Mouse (Mus musculus) stomach, embryonic 15.5 days (tissue): ENCODE data around the gene Ccdc57. TPM values are rescaled to one million over a fixed set of nuclear protein-coding genes. Genes with fewer than 3 reads are reported as not detected.

ENCODE experiments used
- ATAC-seq: fragments of 200-750 bp; cut with Nextera tagmentation; 2 replicates; pipeline ENCODE4 v1.8.0; 2017; ENCODE audit warnings: low read depth, moderate number of reproducible peaks, moderate TSS enrichment; ENCODE audit not compliant: insufficient read depth, low FRiP score
- H3K27ac ChIP-seq: fragments of 300-500 bp; sonication (generic); 2 replicates; pipeline ENCODE4 v1.5.1; 2015; ENCODE audit warnings: mild to moderate bottlenecking, inconsistent platforms
- H3K27me3 ChIP-seq: fragments of 300-500 bp; sonication (generic); replicated peaks from 2 replicates; pipeline ENCODE4 v1.6.1; 2015; ENCODE audit warnings: inconsistent platforms
- H3K36me3 ChIP-seq: fragments of 300-500 bp; sonication (generic); 2 replicates; pipeline ENCODE4 v1.6.1; 2015; ENCODE audit warnings: inconsistent platforms
- H3K4me1 ChIP-seq: fragments of 300-500 bp; sonication (generic); 2 replicates; pipeline ENCODE4 v1.6.1; 2015; ENCODE audit warnings: inconsistent platforms
- H3K4me2 ChIP-seq: fragments of 300-500 bp; sonication (generic); 2 replicates; pipeline ENCODE4 v1.6.1; 2015; ENCODE audit warnings: mild to moderate bottlenecking, inconsistent platforms
- H3K4me3 ChIP-seq: fragments of 300-500 bp; sonication (generic); replicated peaks from 2 replicates; pipeline ENCODE4 v1.5.1; 2015; ENCODE audit warnings: inconsistent platforms
- H3K9ac ChIP-seq: fragments of 300-500 bp; sonication (generic); 2 replicates; pipeline ENCODE4 v1.6.1; 2015; ENCODE audit warnings: inconsistent platforms
- H3K9me3 ChIP-seq: fragments of 300-500 bp; sonication (generic); 2 replicates; pipeline ENCODE4 v1.6.1; 2016; ENCODE audit warnings: inconsistent platforms
- WGBS: fragments of 180-500 bp; shearing (Covaris S2); methylation state at CpG from one replicate; pipeline ENCODE4 v1.1.7; 2015; 5-methylcytosine and 5-hydroxymethylcytosine counted together
- polyA plus RNA-seq: library from polyadenylated mRNA; unstranded; fragments of >200 nt; fragmentation: Nextera tagmentation; extraction: Ambion mirVana; gene quantifications from 2 replicates; pipeline ENCODE4 v1.2.1, GENCODE M21; 2015

The Ccdc57 gene
- polyA plus RNA-seq, 1 experiment from 2014 or later: 4.5 TPM

- no peaks in the 10 kb centered on the region for H3K9me3 ChIP-seq
- H3K27me3 ChIP-seq: no peaks in the 10 kb centered on the region
- peak overlapping the region; percentile 80 for H3K4me2 ChIP-seq
- H3K4me1 ChIP-seq: peaks cover 29% of the 10 kb centered on the region
- peaks cover 41% of the 10 kb centered on the region for H3K36me3 ChIP-seq
- H3K27ac ChIP-seq: peak overlapping the region; percentile 95; the same call in 1 of the 2 replicates
- WGBS: 47% methylated on average over 4 of the region's 4 CpGs
- H3K4me3 ChIP-seq: peak overlapping the region; percentile 84
- peak overlapping the region; percentile 91; the same call in 1 of the 2 replicates for H3K9ac ChIP-seq
- no peak for ATAC-seq
These were observed 110.4 kb downstream of the Ccdc57 start for GRCm38 (mm10) chr11:120822321-120822720.

- Histone ChIP-seq H3K4me3 (peak overlapping the region; percentile 84), H3K9me3 (no peaks in the 10 kb centered on the region), H3K9ac (0 out of 2 replicates have a peak overlapping the region, but pooled peaks have one; percentile 12), H3K27ac (no peak overlapping the region), H3K4me1 (peaks cover 29% of the 10 kb centered on the region), H3K27me3 (no peaks in the 10 kb centered on the region), H3K36me3 (peaks cover 51% of the 10 kb centered on the region), H3K4me2 (peak overlapping the region; percentile 80)
- WGBS: 75% methylated on average over 14 of the region's 14 CpGs
- ATAC-seq: no peak
These were observed 111.4 kb downstream of the Ccdc57 start for GRCm38 (mm10) chr11:120821076-120821922.

GRCm38 (mm10) chr11:120820546-120820945, 112.1 kb downstream of the Ccdc57 start:
- no peaks in the 10 kb centered on the region for H3K27me3 ChIP-seq
- H3K36me3 ChIP-seq: peaks cover 59% of the 10 kb centered on the region
- H3K9me3 ChIP-seq: no peaks in the 10 kb centered on the region
- H3K4me3 ChIP-seq: no peak overlapping the region
- ATAC-seq: no peak
- H3K4me1 ChIP-seq: peaks cover 27% of the 10 kb centered on the region
- 93% methylated on average over 14 of the region's 14 CpGs for WGBS
- no peak overlapping the region for H3K9ac ChIP-seq
- no peak overlapping the region for H3K4me2 ChIP-seq
- H3K27ac ChIP-seq: no peak overlapping the region

DNA sequence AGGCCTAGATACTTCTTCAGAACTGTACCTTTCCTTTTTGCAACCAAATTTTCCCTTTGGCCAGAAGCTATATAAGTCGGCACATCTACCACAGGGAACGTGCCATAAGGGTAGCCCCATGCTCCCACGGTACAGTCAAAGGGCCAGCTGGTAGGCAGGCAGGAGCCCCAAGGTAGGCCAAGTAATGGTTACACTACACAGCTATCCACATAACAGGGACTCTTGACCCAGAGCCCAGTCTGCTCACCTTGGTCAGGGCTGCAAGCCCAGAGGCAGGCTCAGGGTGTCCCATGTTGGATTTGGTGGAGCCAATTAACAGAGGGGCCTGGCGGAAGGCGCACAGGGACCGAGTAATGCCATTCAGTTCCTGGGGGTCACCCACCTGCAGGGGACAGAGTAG, 113.1 kb downstream of the Ccdc57 start:
- Histone ChIP-seq H3K27ac (no peak overlapping the region), H3K9me3 (no peaks in the 10 kb centered on the region), H3K27me3 (no peaks in the 10 kb centered on the region), H3K36me3 (peaks cover 67% of the 10 kb centered on the region), H3K9ac (no peak overlapping the region), H3K4me2 (no peak overlapping the region), H3K4me3 (no peak overlapping the region), H3K4me1 (peaks cover 20% of the 10 kb centered on the region)
- 93% methylated on average over 6 of the region's 6 CpGs for WGBS
- no peak for ATAC-seq

DNA sequence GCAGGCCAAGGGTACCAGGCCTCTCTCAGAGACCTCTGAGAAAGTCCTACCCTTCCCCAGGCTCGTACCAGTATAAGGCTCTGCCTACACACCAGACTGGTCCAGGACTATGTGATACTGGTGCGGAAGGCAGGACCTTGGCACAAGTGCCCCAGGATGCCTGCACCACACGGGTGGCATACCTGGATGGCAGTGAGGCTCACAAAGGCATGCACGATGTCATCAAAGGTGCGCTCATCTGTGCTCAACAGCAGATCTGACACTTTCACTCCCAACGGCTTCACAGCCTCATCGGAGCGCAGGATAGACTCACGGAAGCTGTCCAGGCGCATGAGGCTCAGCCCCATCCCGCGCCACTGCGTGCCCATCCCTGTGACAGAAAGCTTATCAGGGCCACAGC, 114.4 kb downstream of the Ccdc57 start:
- H3K9ac ChIP-seq: no peak overlapping the region
- H3K27me3 ChIP-seq: no peaks in the 10 kb centered on the region
- no peak for ATAC-seq
- WGBS: 94% methylated on average over 13 of the region's 13 CpGs
- H3K9me3 ChIP-seq: no peaks in the 10 kb centered on the region
- no peak overlapping the region for H3K27ac ChIP-seq
- H3K4me2 ChIP-seq: no peak overlapping the region
- peaks cover 20% of the 10 kb centered on the region for H3K4me1 ChIP-seq
- no peak overlapping the region for H3K4me3 ChIP-seq
- peaks cover 80% of the 10 kb centered on the region for H3K36me3 ChIP-seq

- no peak for ATAC-seq
- Histone ChIP-seq H3K4me2 (no peak overlapping the region), H3K4me3 (no peak overlapping the region), H3K9ac (no peak overlapping the region), H3K27ac (no peak overlapping the region), H3K27me3 (no peaks in the 10 kb centered on the region), H3K9me3 (no peaks in the 10 kb centered on the region), H3K4me1 (peaks cover 15% of the 10 kb centered on the region), H3K36me3 (peaks cover 89% of the 10 kb centered on the region)
- WGBS: 78% methylated on average over 6 of the region's 6 CpGs
These were observed 115.3 kb downstream of the Ccdc57 start for GRCm38 (mm10) chr11:120817358-120817757.

GRCm38 (mm10) chr11:120812068-120812467, 120.6 kb downstream of the Ccdc57 start:
- WGBS: 94% methylated on average over 16 of the region's 16 CpGs
- no peaks in the 10 kb centered on the region for H3K9me3 ChIP-seq
- H3K4me2 ChIP-seq: no peak overlapping the region
- H3K27ac ChIP-seq: no peak overlapping the region
- no peak for ATAC-seq
- peaks cover 98% of the 10 kb centered on the region for H3K36me3 ChIP-seq
- no peak overlapping the region for H3K4me3 ChIP-seq
- no peaks in the 10 kb centered on the region for H3K4me1 ChIP-seq
- H3K27me3 ChIP-seq: no peaks in the 10 kb centered on the region
- H3K9ac ChIP-seq: no peak overlapping the region

GRCm38 (mm10) chr11:120808010-120808409, 124.7 kb downstream of the Ccdc57 start:
- Histone ChIP-seq H3K27me3 (no peaks in the 10 kb centered on the region), H3K9ac (no peak overlapping the region), H3K4me1 (no peaks in the 10 kb centered on the region), H3K36me3 (peaks cover 81% of the 10 kb centered on the region), H3K4me3 (no peak overlapping the region), H3K27ac (no peak overlapping the region), H3K4me2 (no peak overlapping the region), H3K9me3 (no peaks in the 10 kb centered on the region)
- no peak for ATAC-seq
- 92% methylated on average over 12 of the region's 12 CpGs for WGBS

GRCm38 (mm10) chr11:120805375-120806298, 127.0 kb downstream of the Ccdc57 start:
- ATAC-seq: no peak
- 79% methylated on average over 7 of the region's 7 CpGs for WGBS
- Histone ChIP-seq H3K36me3 (peaks cover 57% of the 10 kb centered on the region), H3K4me3 (no peak overlapping the region), H3K27me3 (no peaks in the 10 kb centered on the region), H3K4me2 (no peak overlapping the region), H3K27ac (no peak overlapping the region), H3K9ac (no peak overlapping the region), H3K4me1 (no peaks in the 10 kb centered on the region), H3K9me3 (no peaks in the 10 kb centered on the region)

- H3K9me3 ChIP-seq: no peaks in the 10 kb centered on the region
- peaks cover 5% of the 10 kb centered on the region for H3K4me1 ChIP-seq
- H3K4me2 ChIP-seq: no peak overlapping the region
- no peak overlapping the region for H3K27ac ChIP-seq
- H3K4me3 ChIP-seq: no peak overlapping the region
- 63% methylated on average over 4 of the region's 4 CpGs for WGBS
- ATAC-seq: no peak
- H3K9ac ChIP-seq: no peak overlapping the region
- H3K36me3 ChIP-seq: peaks cover 48% of the 10 kb centered on the region
- H3K27me3 ChIP-seq: no peaks in the 10 kb centered on the region
These were observed 127.9 kb downstream of the Ccdc57 start for GRCm38 (mm10) chr11:120804769-120805168.

- no peaks in the 10 kb centered on the region for H3K27me3 ChIP-seq
- ATAC-seq: no peak
- peaks cover 6% of the 10 kb centered on the region for H3K4me1 ChIP-seq
- H3K27ac ChIP-seq: no peak overlapping the region
- H3K4me2 ChIP-seq: no peak overlapping the region
- no peaks in the 10 kb centered on the region for H3K9me3 ChIP-seq
- no peak overlapping the region for H3K4me3 ChIP-seq
- no peak overlapping the region for H3K9ac ChIP-seq
- 77% methylated on average over 7 of the region's 7 CpGs for WGBS
- H3K36me3 ChIP-seq: peaks cover 44% of the 10 kb centered on the region
These were observed 128.4 kb downstream of the Ccdc57 start for GRCm38 (mm10) chr11:120804274-120804673.
